Mouse (Mus musculus) forebrain, embryonic 13.5 days (tissue): ENCODE measurements at regions not wholly inside any gene's neighbourhood (a gene's known extent, or its start where the extent isn't known, plus 50 kb on each side); places are given as distances from the start of the nearest gene placed in this dataset.

ENCODE experiments used
- ATAC-seq: fragments of 200-750 bp; cut with Nextera tagmentation; 2 replicates; pipeline ENCODE4 v1.8.0; 2017
- H3K27ac ChIP-seq: fragments of 300-500 bp; sonication (generic); 2 replicates; pipeline ENCODE4 v1.5.1; 2015; ENCODE audit warnings: inconsistent platforms, mild to moderate bottlenecking, moderate library complexity
- H3K27me3 ChIP-seq: fragments of 300-500 bp; sonication (generic); 2 replicates; pipeline ENCODE4 v1.6.1; 2015; ENCODE audit warnings: mild to moderate bottlenecking, inconsistent platforms
- H3K36me3 ChIP-seq: fragments of 300-500 bp; sonication (generic); 2 replicates; pipeline ENCODE4 v1.6.1; 2015; ENCODE audit warnings: mild to moderate bottlenecking, inconsistent platforms; ENCODE audit not compliant: poor library complexity, severe bottlenecking
- H3K4me1 ChIP-seq: fragments of 300-500 bp; sonication (generic); 2 replicates; pipeline ENCODE4 v1.6.1; 2015; ENCODE audit warnings: inconsistent platforms
- H3K4me2 ChIP-seq: fragments of 300-500 bp; sonication (generic); 2 replicates; pipeline ENCODE4 v1.6.1; 2015; ENCODE audit warnings: inconsistent platforms, mild to moderate bottlenecking, moderate library complexity
- H3K4me3 ChIP-seq: fragments of 300-500 bp; sonication (generic); 2 replicates; pipeline ENCODE4 v1.5.1; 2015; ENCODE audit warnings: mild to moderate bottlenecking, inconsistent platforms
- H3K9ac ChIP-seq: fragments of 300-500 bp; sonication (generic); 2 replicates; pipeline ENCODE4 v1.6.1; 2015; ENCODE audit warnings: mild to moderate bottlenecking, inconsistent platforms
- H3K9me3 ChIP-seq: fragments of 300-500 bp; sonication (generic); replicated peaks from 2 replicates; pipeline ENCODE4 v1.6.1; 2016; ENCODE audit warnings: inconsistent platforms
- WGBS: fragments of 180-500 bp; shearing (Covaris S2); methylation state at CpG from one replicate; pipeline ENCODE4 v1.1.7; 2015; 5-methylcytosine and 5-hydroxymethylcytosine counted together

DNA sequence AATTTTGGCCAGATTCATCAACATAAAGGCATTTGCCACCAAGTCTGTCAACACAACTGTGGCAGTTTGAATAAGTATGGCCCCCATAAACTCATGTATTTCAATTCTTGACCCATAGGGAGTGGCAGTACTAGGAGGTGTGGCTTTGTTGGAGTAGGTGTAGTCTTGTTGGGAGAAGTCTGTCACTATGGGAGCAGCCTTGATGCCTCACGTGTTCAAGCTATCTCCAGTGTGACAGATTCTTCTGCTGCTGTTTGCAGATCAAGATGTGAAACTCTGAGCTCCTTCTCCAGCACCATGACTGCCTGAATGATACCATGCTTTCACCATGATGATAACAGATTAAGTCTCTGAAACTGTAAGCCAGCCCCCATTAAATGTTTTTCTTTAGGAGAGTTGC is 97.2 kb upstream of the Ndst4 start:
- no peak overlapping the region for H3K9ac ChIP-seq
- no peaks in the 10 kb centered on the region for H3K36me3 ChIP-seq
- no peaks in the 10 kb centered on the region for H3K4me1 ChIP-seq
- no peak overlapping the region for H3K4me3 ChIP-seq
- H3K27ac ChIP-seq: no peak overlapping the region
- H3K9me3 ChIP-seq: no peaks in the 10 kb centered on the region
- WGBS: 81% methylated on average over 1 of the region's 1 CpGs
- H3K27me3 ChIP-seq: no peaks in the 10 kb centered on the region
- no peak overlapping the region for H3K4me2 ChIP-seq
- ATAC-seq: no peak

DNA sequence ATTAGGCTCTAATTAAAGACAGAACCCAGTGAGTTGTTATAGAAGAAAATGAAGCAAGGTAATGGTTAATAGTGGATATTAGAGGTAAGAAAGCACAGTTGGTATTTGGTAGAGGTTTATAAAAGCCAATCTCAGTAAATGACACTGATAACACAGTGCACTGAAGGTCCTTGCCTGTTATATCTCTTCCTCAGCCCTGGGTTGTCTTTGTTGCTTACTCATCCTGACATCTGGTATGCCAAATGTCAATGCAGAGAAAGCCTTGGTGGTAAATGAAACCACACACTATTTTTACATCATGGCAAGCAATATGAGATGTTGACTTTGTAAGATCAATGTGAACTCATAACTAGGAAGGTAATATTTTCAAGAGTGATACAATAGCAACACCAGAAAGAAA is 76.8 kb upstream of the Ndst4 start:
- Histone ChIP-seq H3K9ac (no peak overlapping the region), H3K4me2 (no peak overlapping the region), H3K4me1 (no peaks in the 10 kb centered on the region), H3K27ac (no peak overlapping the region), H3K27me3 (no peaks in the 10 kb centered on the region), H3K4me3 (no peak overlapping the region), H3K36me3 (no peaks in the 10 kb centered on the region), H3K9me3 (no peaks in the 10 kb centered on the region)
- no peak for ATAC-seq

DNA sequence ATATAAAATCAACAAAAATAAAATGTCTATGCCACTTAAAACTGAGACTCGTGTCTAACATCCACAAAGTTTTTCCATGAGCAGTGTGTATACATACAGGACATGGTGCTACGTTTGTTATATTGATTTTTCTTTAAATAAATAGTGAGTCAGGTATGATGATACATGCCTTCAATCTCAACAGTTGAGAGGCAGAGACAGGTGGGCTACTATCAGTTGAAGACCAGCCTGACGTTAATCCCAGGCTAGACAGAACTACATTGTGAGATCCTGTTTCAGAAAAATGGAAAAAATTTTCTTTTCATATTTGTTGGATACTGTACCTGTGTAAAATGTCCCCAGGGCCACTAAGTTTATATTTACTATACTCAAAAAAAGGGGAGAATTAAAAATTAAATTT is 66.5 kb upstream of the Ndst4 start:
- Histone ChIP-seq H3K4me1 (no peaks in the 10 kb centered on the region), H3K27ac (no peak overlapping the region), H3K36me3 (no peaks in the 10 kb centered on the region), H3K9ac (no peak overlapping the region), H3K4me3 (no peak overlapping the region), H3K27me3 (no peaks in the 10 kb centered on the region), H3K4me2 (no peak overlapping the region), H3K9me3 (no peaks in the 10 kb centered on the region)
- no peak for ATAC-seq
- WGBS: 87% methylated on average over 3 of the region's 3 CpGs

DNA sequence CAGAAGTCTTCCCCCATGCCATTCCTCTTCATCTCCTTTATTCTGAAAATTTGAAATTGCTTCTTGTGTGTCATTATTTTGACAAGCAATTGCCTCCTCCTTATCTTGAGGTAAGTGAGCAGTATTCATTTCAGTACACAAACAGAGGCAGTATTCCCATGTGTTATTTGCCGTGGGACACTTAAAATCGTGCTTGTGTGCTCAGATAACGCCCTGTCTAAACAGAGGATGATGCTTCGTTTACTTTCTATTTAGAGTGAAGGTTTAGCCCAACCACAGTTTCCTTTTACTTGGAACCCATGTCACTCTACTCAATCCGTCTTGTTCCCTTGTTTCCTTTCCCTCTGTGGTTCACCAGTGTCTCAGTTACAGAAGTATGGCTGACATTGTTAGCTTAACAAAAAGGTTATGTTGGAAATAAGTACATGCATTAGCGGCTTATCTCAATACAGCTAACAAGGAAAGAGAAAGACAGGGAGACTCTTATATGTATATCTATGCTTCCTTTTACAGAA is 65.6 kb upstream of the Ndst4 start:
- no peaks in the 10 kb centered on the region for H3K9me3 ChIP-seq
- H3K36me3 ChIP-seq: no peaks in the 10 kb centered on the region
- no peak overlapping the region for H3K9ac ChIP-seq
- no peaks in the 10 kb centered on the region for H3K4me1 ChIP-seq
- no peak overlapping the region for H3K4me3 ChIP-seq
- WGBS: 55% methylated on average over 6 of the region's 6 CpGs
- no peak overlapping the region for H3K27ac ChIP-seq
- ATAC-seq: no peak
- H3K27me3 ChIP-seq: no peaks in the 10 kb centered on the region
- no peak overlapping the region for H3K4me2 ChIP-seq
